Mouse (Mus musculus): ENCODE data around the gene Mertk. TPM values are rescaled to one million over a fixed set of nuclear protein-coding genes. Genes with fewer than 3 reads are reported as not detected.
"Not testable (repeated sequence)": the region's sequence is repeated elsewhere in the genome, so short reads cannot be mapped to it uniquely, and the experiment has no call there.

Gene Mertk
- polyA plus RNA-seq, 1 experiment = 2.2 TPM

GRCm38 (mm10) chr2:128693236-128693635 is 5.5 kb upstream of the Mertk start:
- no peak overlapping the region for H3K4me3 ChIP-seq (ENCODE audit: low read depth, low read length)
- no peak overlapping the region for H3K9ac ChIP-seq (ENCODE audit: low read depth, poor library complexity, severe bottlenecking)
- no peaks in the 10 kb centered on the region for H3K27me3 ChIP-seq (ENCODE audit: control insufficient read depth, insufficient read depth, low read length, poor library complexity, severe bottlenecking)
- no peaks in the 10 kb centered on the region for H3K36me3 ChIP-seq (ENCODE audit: control insufficient read depth, insufficient read depth, low read length, poor library complexity, severe bottlenecking)
- H3K4me1 ChIP-seq (ENCODE audit: control insufficient read depth, insufficient read depth, low read length) = no peaks in the 10 kb centered on the region
- H3K9me3 ChIP-seq (replicated peaks; ENCODE audit: control insufficient read depth, insufficient read depth, low read length, poor library complexity, severe bottlenecking) = no peaks in the 10 kb centered on the region
- no peak overlapping the region for H3K27ac ChIP-seq (ENCODE audit: insufficient read depth, low read length)
- TF ChIP-seq POLR2A (IDR thresholded peaks at IDR 0.05; ENCODE audit: insufficient read depth, low read length) (no peak), CTCF (IDR thresholded peaks at IDR 0.05; ENCODE audit: low read depth, low read length) (no peak), EP300 (IDR thresholded peaks at IDR 0.05; ENCODE audit: insufficient read depth, low read depth, low read length) (no peak)

GRCm38 (mm10) chr2:128693828-128694227 is 4.9 kb upstream of the Mertk start:
- not testable (repeated sequence) for H3K9ac ChIP-seq (ENCODE audit: low read depth, poor library complexity, severe bottlenecking); H3K27me3 ChIP-seq (ENCODE audit: control insufficient read depth, insufficient read depth, low read length, poor library complexity, severe bottlenecking); H3K36me3 ChIP-seq (ENCODE audit: control insufficient read depth, insufficient read depth, low read length, poor library complexity, severe bottlenecking); H3K9me3 ChIP-seq (replicated peaks; ENCODE audit: control insufficient read depth, insufficient read depth, low read length, poor library complexity, severe bottlenecking); H3K27ac ChIP-seq (ENCODE audit: insufficient read depth, low read length); H3K4me3 ChIP-seq (ENCODE audit: low read depth, low read length); H3K4me1 ChIP-seq (ENCODE audit: control insufficient read depth, insufficient read depth, low read length)

- Histone ChIP-seq H3K27ac (ENCODE audit: insufficient read depth, low read length) (no peak overlapping the region), H3K36me3 (ENCODE audit: control insufficient read depth, insufficient read depth, low read length, poor library complexity, severe bottlenecking) (no peaks in the 10 kb centered on the region)
- TF ChIP-seq EP300 (IDR thresholded peaks at IDR 0.05; ENCODE audit: insufficient read depth, low read depth, low read length) (no peak), CTCF (IDR thresholded peaks at IDR 0.05; ENCODE audit: low read depth, low read length) (no peak), POLR2A (IDR thresholded peaks at IDR 0.05; ENCODE audit: insufficient read depth, low read length) (no peak)
These were observed 4.2 kb upstream of the Mertk start for GRCm38 (mm10) chr2:128694548-128694947.

GRCm38 (mm10) chr2:128696426-128696825 is 2.3 kb upstream of the Mertk start:
- Histone ChIP-seq H3K27me3 (ENCODE audit: control insufficient read depth, insufficient read depth, low read length, poor library complexity, severe bottlenecking) (no peaks in the 10 kb centered on the region), H3K27ac (ENCODE audit: insufficient read depth, low read length) (no peak overlapping the region), H3K9ac (ENCODE audit: low read depth, poor library complexity, severe bottlenecking) (no peak overlapping the region), H3K36me3 (ENCODE audit: control insufficient read depth, insufficient read depth, low read length, poor library complexity, severe bottlenecking) (no peaks in the 10 kb centered on the region), H3K9me3 (replicated peaks; ENCODE audit: control insufficient read depth, insufficient read depth, low read length, poor library complexity, severe bottlenecking) (no peaks in the 10 kb centered on the region), H3K4me3 (ENCODE audit: low read depth, low read length) (no peak overlapping the region), H3K4me1 (ENCODE audit: control insufficient read depth, insufficient read depth, low read length) (no peaks in the 10 kb centered on the region)
- no peak for TF ChIP-seq EP300 (IDR thresholded peaks at IDR 0.05; ENCODE audit: insufficient read depth, low read depth, low read length)
- TF ChIP-seq POLR2A (IDR thresholded peaks at IDR 0.05; ENCODE audit: insufficient read depth, low read length) = no peak
- no peak for TF ChIP-seq CTCF (IDR thresholded peaks at IDR 0.05; ENCODE audit: low read depth, low read length)

More at GRCm38 (mm10) chr2:128694548-128694947, 4.2 kb upstream of the Mertk start:
- H3K4me1 ChIP-seq (ENCODE audit: control insufficient read depth, insufficient read depth, low read length) = no peaks in the 10 kb centered on the region
- H3K9me3 ChIP-seq (replicated peaks; ENCODE audit: control insufficient read depth, insufficient read depth, low read length, poor library complexity, severe bottlenecking) = no peaks in the 10 kb centered on the region
- no peak overlapping the region for H3K4me3 ChIP-seq (ENCODE audit: low read depth, low read length)
- H3K27me3 ChIP-seq (ENCODE audit: control insufficient read depth, insufficient read depth, low read length, poor library complexity, severe bottlenecking) = no peaks in the 10 kb centered on the region
- no peak overlapping the region for H3K9ac ChIP-seq (ENCODE audit: low read depth, poor library complexity, severe bottlenecking)

DNA sequence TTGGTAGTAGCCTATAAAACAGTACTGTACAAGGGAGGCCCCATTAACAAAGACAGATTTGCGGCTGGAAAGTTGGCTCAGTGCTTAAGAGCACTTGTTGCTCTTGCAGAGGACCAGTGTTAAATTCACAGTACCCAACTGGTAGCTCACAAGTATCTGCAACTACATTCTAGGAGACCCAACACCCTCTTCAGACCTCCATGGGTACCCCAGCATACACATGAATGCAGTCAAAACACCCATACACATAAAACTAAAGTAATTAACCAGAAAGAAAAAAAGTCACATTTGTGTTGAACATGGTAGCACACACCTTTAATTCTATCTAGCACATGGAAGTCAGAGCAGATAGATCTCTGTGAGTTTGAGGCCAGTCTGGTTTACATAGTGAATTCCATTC is 1.7 kb upstream of the Mertk start:
- Histone ChIP-seq H3K4me3 (ENCODE audit: low read depth, low read length) (no peak overlapping the region), H3K36me3 (ENCODE audit: control insufficient read depth, insufficient read depth, low read length, poor library complexity, severe bottlenecking) (no peaks in the 10 kb centered on the region), H3K9ac (ENCODE audit: low read depth, poor library complexity, severe bottlenecking) (no peak overlapping the region), H3K9me3 (replicated peaks; ENCODE audit: control insufficient read depth, insufficient read depth, low read length, poor library complexity, severe bottlenecking) (no peaks in the 10 kb centered on the region), H3K27ac (ENCODE audit: insufficient read depth, low read length) (no peak overlapping the region), H3K27me3 (ENCODE audit: control insufficient read depth, insufficient read depth, low read length, poor library complexity, severe bottlenecking) (no peaks in the 10 kb centered on the region), H3K4me1 (ENCODE audit: control insufficient read depth, insufficient read depth, low read length) (no peaks in the 10 kb centered on the region)
- no peak for TF ChIP-seq EP300 (IDR thresholded peaks at IDR 0.05; ENCODE audit: insufficient read depth, low read depth, low read length)
- TF ChIP-seq POLR2A (IDR thresholded peaks at IDR 0.05; ENCODE audit: insufficient read depth, low read length) = no peak
- TF ChIP-seq CTCF (IDR thresholded peaks at IDR 0.05; ENCODE audit: low read depth, low read length) = no peak

GRCm38 (mm10) chr2:128697566-128697965 is 1.2 kb upstream of the Mertk start:
- no peaks in the 10 kb centered on the region for H3K4me1 ChIP-seq (ENCODE audit: control insufficient read depth, insufficient read depth, low read length)
- no peaks in the 10 kb centered on the region for H3K9me3 ChIP-seq (replicated peaks; ENCODE audit: control insufficient read depth, insufficient read depth, low read length, poor library complexity, severe bottlenecking)
- H3K27ac ChIP-seq (ENCODE audit: insufficient read depth, low read length) = no peak overlapping the region
- TF ChIP-seq POLR2A (IDR thresholded peaks at IDR 0.05; ENCODE audit: insufficient read depth, low read length) (no peak), CTCF (IDR thresholded peaks at IDR 0.05; ENCODE audit: low read depth, low read length) (no peak), EP300 (IDR thresholded peaks at IDR 0.05; ENCODE audit: insufficient read depth, low read depth, low read length) (no peak)
- H3K36me3 ChIP-seq (ENCODE audit: control insufficient read depth, insufficient read depth, low read length, poor library complexity, severe bottlenecking) = no peaks in the 10 kb centered on the region
- H3K9ac ChIP-seq (ENCODE audit: low read depth, poor library complexity, severe bottlenecking) = no peak overlapping the region
- H3K27me3 ChIP-seq (ENCODE audit: control insufficient read depth, insufficient read depth, low read length, poor library complexity, severe bottlenecking) = no peaks in the 10 kb centered on the region
- no peak overlapping the region for H3K4me3 ChIP-seq (ENCODE audit: low read depth, low read length)
